Mouse (Mus musculus) stomach, embryonic 14.5 days (tissue): ENCODE measurements around the gene Myo5c. TPM values are rescaled to one million over a fixed set of nuclear protein-coding genes. Genes with fewer than 3 reads are reported as not detected.

Source experiments
- ATAC-seq: fragments of 200-750 bp; cut with Nextera tagmentation; 2 replicates; pipeline ENCODE4 v1.8.0; 2017; ENCODE audit warnings: low read depth, moderate TSS enrichment; ENCODE audit not compliant: insufficient number of reproducible peaks, insufficient read depth, low FRiP score
- H3K27ac ChIP-seq: fragments of 300-500 bp; sonication (generic); 2 replicates; pipeline ENCODE4 v1.5.1; 2014; ENCODE audit warnings: mild to moderate bottlenecking, low read length, moderate library complexity, mixed read lengths
- H3K27me3 ChIP-seq: fragments of 300-500 bp; sonication (generic); 2 replicates; pipeline ENCODE4 v1.6.1; 2014; ENCODE audit warnings: low read length, control low read depth, mixed read lengths; ENCODE audit not compliant: control insufficient read depth, insufficient read depth
- H3K36me3 ChIP-seq: fragments of 300-500 bp; sonication (generic); 2 replicates; pipeline ENCODE4 v1.6.1; 2014; ENCODE audit warnings: mild to moderate bottlenecking, control low read depth, low read length, moderate library complexity, mixed read lengths; ENCODE audit not compliant: control insufficient read depth, insufficient read depth
- H3K4me1 ChIP-seq: fragments of 300-500 bp; sonication (generic); 2 replicates; pipeline ENCODE4 v1.6.1; 2014; ENCODE audit warnings: low read length, control low read depth, mixed read lengths; ENCODE audit not compliant: control insufficient read depth, insufficient read depth
- H3K4me2 ChIP-seq: fragments of 300-500 bp; sonication (generic); replicated peaks from 2 replicates; pipeline ENCODE4 v1.6.1; 2014; ENCODE audit warnings: low read depth, low read length, control low read depth
- H3K4me3 ChIP-seq: fragments of 300-500 bp; sonication (generic); 2 replicates; pipeline ENCODE4 v1.5.1; 2014; ENCODE audit warnings: low read depth, low read length, control low read depth
- H3K9ac ChIP-seq: fragments of 300-500 bp; sonication (generic); replicated peaks from 2 replicates; pipeline ENCODE4 v1.6.1; 2014; ENCODE audit warnings: low read depth, mild to moderate bottlenecking, control low read depth, low read length, moderate library complexity, mixed read lengths
- H3K9me3 ChIP-seq: fragments of 300-500 bp; sonication (generic); 2 replicates; pipeline ENCODE4 v1.6.1; 2016; ENCODE audit warnings: low read depth, low read length, control low read depth; ENCODE audit not compliant: control insufficient read depth
- WGBS: fragments of 180-500 bp; shearing (Covaris S2); extraction: QIAGEN DNeasy Blood & Tissue Kit; methylation state at CpG from one replicate; pipeline ENCODE4 v1.1.7; 2014; 5-methylcytosine and 5-hydroxymethylcytosine counted together
- polyA plus RNA-seq: library from polyadenylated mRNA; unstranded; fragments of >200 nt; fragmentation: Nextera tagmentation; extraction: Ambion mirVana; gene quantifications from 2 replicates; pipeline ENCODE4 v1.2.1, GENCODE M21; 2014

Gene Myo5c
- polyA plus RNA-seq, 1 experiment from 2014 or later, result 13.8 TPM

DNA sequence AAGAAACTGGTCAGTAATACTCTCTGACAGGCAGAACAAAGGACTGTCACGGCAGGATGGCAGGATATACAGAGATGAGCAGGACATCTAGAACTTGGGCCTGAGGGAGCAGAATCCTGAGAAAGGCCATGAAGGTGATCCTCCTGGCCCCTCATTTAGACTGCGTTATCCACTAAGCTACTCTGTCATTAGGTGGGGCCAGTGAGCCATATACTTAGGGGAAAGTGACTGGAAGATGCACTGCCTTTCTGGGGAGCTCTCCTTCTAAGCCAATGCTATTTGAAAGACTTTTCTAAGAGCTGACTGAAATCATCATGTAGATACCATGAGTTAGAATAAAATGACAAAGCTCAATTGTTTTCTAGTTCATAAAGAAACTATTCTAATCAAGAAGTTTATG lies 21.6 kb upstream of the Myo5c start:
- Histone ChIP-seq H3K4me1 (no peaks in the 10 kb centered on the region), H3K27ac (no peak overlapping the region), H3K27me3 (no peaks in the 10 kb centered on the region), H3K36me3 (no peaks in the 10 kb centered on the region), H3K9me3 (no peaks in the 10 kb centered on the region), H3K4me2 (no peak overlapping the region), H3K9ac (no peak overlapping the region), H3K4me3 (no peak overlapping the region)
- ATAC-seq, result no peak
- 75% methylated on average over 2 of the region's 2 CpGs for WGBS

DNA sequence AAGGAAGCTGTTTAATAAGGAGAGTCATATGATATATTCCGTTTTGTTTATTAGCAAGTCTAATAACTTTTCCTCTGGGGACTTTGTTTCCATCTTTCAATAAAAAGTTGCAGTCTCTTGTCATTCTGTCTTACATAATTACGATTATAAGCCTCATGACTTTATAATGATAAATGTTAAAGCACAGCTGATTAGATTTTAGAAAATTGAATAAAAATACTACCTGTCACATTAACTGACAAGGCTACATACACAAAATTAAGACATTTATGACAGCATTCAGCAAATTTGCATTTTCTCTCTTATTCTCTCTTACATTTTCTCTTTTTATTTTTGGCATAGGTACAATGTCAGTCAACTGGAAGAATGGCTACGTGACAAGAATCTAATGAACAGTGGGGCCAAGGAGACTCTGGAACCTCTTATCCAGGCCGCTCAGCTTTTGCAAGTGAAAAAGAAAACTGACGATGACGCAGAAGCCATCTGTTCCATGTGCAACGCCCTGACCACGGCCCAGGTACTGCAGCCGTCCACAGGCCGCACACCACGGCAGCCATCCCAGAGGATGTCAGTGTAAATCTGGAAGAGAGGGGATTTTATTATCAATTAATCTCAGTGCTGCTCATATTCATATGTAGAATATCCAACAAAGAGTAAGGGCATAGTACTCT lies 16.9 kb upstream of the Myo5c start:
- Histone ChIP-seq H3K9ac (no peak overlapping the region), H3K4me1 (no peaks in the 10 kb centered on the region), H3K36me3 (peaks cover 7% of the 10 kb centered on the region; the same call in 1 of the 2 replicates), H3K4me3 (no peak overlapping the region), H3K9me3 (no peaks in the 10 kb centered on the region), H3K27ac (no peak overlapping the region), H3K27me3 (no peaks in the 10 kb centered on the region), H3K4me2 (no peak overlapping the region)
- no peak for ATAC-seq
- 95% methylated on average over 11 of the region's 11 CpGs for WGBS

DNA sequence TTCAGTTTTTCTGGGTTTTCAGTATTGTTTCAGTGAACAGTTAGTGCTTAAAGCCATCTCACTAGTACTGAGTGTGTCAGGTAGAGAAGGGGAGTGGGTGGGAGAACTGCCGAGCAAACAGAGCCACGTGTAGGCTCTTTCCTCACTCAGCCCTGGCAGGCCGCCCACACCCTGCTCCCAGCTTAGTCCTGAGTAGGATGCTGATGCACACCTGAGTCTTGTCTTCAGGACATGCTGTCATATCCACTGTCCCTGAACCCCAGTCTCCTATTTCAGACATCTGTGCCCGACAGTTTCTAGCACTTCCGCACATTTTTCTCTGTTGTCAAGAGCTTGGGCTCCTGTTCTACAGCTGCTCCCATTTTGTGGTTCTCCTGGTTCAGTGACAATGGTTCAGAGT lies 11.9 kb upstream of the Myo5c start:
- WGBS, result 68% methylated on average over 5 of the region's 5 CpGs
- H3K27me3 ChIP-seq, result no peaks in the 10 kb centered on the region
- H3K4me3 ChIP-seq, result no peak overlapping the region
- H3K27ac ChIP-seq, result no peak overlapping the region
- no peaks in the 10 kb centered on the region for H3K9me3 ChIP-seq
- H3K4me1 ChIP-seq, result no peaks in the 10 kb centered on the region
- no peak for ATAC-seq
- H3K36me3 ChIP-seq, result peaks cover 7% of the 10 kb centered on the region; the same call in 1 of the 2 replicates
- H3K9ac ChIP-seq, result no peak overlapping the region
- H3K4me2 ChIP-seq, result no peak overlapping the region

DNA sequence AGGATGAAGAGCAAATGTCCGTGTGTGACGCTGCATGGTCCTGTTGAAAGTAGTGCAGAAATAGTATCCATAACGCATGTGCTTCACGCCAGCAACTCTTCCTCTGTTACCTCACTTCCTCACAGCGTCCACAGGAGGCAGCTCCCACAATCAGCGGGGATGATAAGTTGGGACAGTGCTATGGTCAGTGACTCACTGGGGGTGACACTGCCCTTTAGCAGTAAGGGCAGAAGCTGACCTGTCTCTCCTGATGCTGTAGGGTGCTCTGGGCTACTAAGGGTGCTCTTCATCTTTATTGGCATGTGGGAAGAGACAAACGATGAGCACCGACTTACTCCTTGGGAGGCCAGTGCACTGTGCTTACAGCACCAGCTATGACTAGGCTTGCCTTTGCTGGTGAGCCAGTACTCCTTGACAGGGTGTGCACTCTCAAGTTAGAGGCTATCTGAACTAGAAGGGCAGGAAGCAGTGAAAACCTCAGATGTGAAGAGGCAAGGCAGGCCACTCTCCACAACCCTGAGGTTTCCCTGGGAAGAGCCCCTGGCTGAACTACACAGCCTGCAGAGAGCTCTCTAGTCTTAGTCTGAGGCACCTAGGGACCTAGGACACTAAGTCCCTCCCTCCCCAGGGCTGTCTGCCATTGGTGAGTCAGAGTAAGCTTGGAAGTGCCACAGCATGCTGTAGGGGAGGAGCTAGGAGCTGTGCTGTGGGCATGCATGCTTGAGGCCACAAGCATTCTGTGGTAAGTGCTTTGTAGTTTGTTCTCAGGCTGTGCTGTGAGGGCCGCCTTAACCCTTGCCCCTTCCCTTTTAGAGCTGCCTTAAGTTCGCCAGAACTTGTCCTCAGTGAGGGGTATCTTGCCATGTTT lies 10.2 kb upstream of the Myo5c start:
- H3K4me1 ChIP-seq, result no peaks in the 10 kb centered on the region
- no peak overlapping the region for H3K4me3 ChIP-seq
- no peaks in the 10 kb centered on the region for H3K27me3 ChIP-seq
- no peak overlapping the region for H3K9ac ChIP-seq
- WGBS, result 67% methylated on average over 10 of the region's 10 CpGs
- no peak overlapping the region for H3K27ac ChIP-seq
- no peaks in the 10 kb centered on the region; the same call in 1 of the 2 replicates for H3K36me3 ChIP-seq
- peak; percentile 69; the same call in 1 of the 2 replicates for ATAC-seq
- no peaks in the 10 kb centered on the region for H3K9me3 ChIP-seq
- H3K4me2 ChIP-seq, result no peak overlapping the region

DNA sequence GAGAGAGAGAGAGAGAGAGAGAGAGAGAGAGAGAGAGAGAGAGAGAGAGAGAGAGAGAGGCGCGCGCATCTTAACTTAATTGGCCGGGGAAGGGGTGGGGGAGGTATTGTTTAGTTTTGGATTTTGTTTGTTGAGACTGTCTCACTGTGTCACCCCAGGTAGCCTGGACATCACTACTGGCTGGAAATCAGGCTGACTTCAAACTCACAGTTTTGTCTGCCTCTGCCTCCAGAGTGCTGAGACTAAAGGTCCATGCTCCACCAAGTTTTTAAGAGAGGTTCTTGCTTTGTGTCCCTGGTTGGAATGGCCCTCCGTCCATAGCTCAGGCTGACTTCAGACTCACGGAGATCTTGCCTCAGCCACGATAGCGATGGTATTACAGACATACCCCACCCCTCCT lies 1.0 kb downstream of the Myo5c start:
- H3K4me3 ChIP-seq, result peak overlapping the region; percentile 40; the same call in 1 of the 2 replicates
- H3K36me3 ChIP-seq, result no peaks in the 10 kb centered on the region
- peak overlapping the region; percentile 60 for H3K4me2 ChIP-seq
- H3K4me1 ChIP-seq, result peaks cover 5% of the 10 kb centered on the region; the same call in 1 of the 2 replicates
- no peaks in the 10 kb centered on the region for H3K9me3 ChIP-seq
- 35% methylated on average over 8 of the region's 8 CpGs for WGBS
- no peak overlapping the region for H3K27ac ChIP-seq
- H3K9ac ChIP-seq, result no peak overlapping the region
- no peaks in the 10 kb centered on the region for H3K27me3 ChIP-seq
- ATAC-seq, result no peak

DNA sequence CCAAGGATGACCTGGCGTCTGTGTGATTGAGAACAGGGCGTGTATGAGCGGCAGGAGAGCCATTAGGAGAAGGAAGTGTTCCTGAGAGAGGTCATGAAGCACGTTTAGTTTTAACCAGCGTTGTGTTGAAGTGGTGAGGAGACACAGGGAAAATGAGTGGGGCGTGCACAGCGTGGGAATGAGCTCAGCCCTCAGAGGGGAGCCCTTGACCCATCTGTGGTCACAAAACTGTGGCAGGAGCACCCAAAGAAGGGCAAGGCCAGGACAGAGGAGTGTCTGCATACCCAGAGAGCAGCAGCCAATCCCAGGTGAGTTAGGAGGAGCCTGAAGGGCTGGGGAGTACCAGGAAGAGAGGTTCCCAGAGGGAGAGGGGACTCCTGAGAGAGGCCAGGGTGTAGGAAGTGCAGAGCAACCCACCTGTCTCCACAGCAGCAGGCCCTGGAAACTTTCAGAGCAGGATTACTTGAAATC lies 2.5 kb downstream of the Myo5c start:
- 27% methylated on average over 7 of the region's 7 CpGs for WGBS
- Histone ChIP-seq H3K9me3 (no peaks in the 10 kb centered on the region), H3K9ac (no peak overlapping the region), H3K4me3 (no peak overlapping the region), H3K4me1 (peaks cover 5% of the 10 kb centered on the region; the same call in 1 of the 2 replicates), H3K36me3 (no peaks in the 10 kb centered on the region), H3K4me2 (no peak overlapping the region; the same call in 1 of the 2 replicates), H3K27ac (peak overlapping the region; percentile 77; the same call in 1 of the 2 replicates), H3K27me3 (no peaks in the 10 kb centered on the region)
- ATAC-seq, result peak; percentile 84

DNA sequence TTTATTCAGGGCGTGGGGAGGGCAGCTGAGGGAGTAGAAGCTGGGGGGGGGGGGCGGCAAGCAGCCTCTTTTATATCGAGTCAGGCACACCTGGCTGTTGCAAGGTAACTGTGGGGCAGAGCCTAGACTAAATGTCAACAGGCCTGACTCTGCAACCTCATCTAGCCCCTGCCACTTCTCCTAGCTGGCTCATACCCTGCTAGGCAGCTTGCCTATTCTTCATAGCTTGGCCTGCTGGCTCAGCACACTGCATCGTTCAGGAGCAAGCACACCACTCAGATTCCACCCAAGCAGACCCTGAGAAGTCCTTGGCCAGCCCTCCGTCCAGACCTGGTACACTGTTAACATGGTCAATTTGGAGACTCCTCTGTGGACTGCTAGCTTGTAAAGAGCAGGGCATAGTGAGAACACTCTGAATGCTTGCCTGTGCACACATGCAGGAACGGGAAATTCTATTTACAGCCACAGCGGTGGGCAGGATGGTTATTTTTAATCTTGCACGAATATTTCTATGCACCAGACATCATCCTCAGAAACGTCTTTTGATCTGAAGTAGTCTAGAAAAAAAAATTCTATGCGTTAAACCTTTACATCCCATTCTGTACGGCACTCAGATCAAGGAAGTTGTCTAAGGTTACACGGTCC lies 3.3 kb downstream of the Myo5c start:
- Histone ChIP-seq H3K9me3 (no peaks in the 10 kb centered on the region), H3K9ac (no peak overlapping the region), H3K4me1 (peaks cover 5% of the 10 kb centered on the region; the same call in 1 of the 2 replicates), H3K36me3 (no peaks in the 10 kb centered on the region), H3K4me2 (no peak overlapping the region), H3K27ac (peak overlapping the region; percentile 77; the same call in 1 of the 2 replicates), H3K27me3 (no peaks in the 10 kb centered on the region), H3K4me3 (no peak overlapping the region)
- no peak for ATAC-seq
- 65% methylated on average over 12 of the region's 12 CpGs for WGBS

DNA sequence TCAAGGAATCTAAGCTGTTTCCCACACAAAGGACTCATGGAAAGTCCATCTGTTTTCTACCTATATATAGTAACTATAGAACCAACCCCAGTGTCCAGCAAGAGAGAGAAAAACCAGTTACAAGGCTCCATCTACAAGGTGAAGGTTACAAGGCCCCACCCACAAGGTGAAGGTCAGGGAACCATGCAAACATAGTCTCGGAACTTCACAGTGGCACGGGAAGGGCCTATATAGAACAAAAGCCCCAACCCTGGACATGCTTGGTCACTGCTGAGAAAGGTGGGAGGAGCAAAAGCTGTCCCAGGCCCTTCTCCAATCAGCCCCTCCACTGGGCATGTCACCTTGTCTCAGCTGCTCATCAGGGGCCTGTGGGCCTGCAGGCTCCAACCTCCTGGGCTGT lies 3.9 kb downstream of the Myo5c start:
- no peaks in the 10 kb centered on the region for H3K36me3 ChIP-seq
- H3K4me1 ChIP-seq, result peaks cover 5% of the 10 kb centered on the region; the same call in 1 of the 2 replicates
- H3K27ac ChIP-seq, result no peak overlapping the region; the same call in 1 of the 2 replicates
- H3K4me3 ChIP-seq, result no peak overlapping the region
- H3K9me3 ChIP-seq, result no peaks in the 10 kb centered on the region
- no peaks in the 10 kb centered on the region for H3K27me3 ChIP-seq
- 61% methylated on average over 2 of the region's 2 CpGs for WGBS
- ATAC-seq, result no peak
- no peak overlapping the region for H3K4me2 ChIP-seq
- no peak overlapping the region for H3K9ac ChIP-seq
